Mouse (Mus musculus): ENCODE measurements around the gene Gm37240.
A peak's percentile ranks its signal among the peaks of the same experiment; 100 is the strongest.

The Gm37240 gene

DNA sequence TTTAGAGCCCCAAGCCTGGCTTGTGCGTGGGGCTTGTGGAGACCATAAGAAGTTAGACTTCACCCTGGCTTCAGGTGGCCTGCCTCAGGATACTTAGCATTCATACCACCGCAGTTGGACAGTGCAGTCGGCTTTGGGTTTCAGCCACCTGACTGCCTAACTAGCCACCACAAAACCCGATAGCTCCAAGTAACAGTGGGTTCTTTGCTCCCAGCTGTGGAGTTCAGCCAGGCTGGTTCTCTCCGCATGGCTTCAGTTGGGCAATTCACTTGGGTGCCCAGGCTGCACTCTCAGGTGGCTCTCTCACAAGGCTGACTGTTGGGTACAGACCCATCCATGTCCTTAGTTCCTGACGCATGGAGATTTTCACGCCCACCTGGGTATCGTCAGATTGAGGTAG is 1177.4 kb downstream of the Gm37240 start:
- DNase-seq (ENCODE audit: low spot score in 2 of 2) = no peak

DNA sequence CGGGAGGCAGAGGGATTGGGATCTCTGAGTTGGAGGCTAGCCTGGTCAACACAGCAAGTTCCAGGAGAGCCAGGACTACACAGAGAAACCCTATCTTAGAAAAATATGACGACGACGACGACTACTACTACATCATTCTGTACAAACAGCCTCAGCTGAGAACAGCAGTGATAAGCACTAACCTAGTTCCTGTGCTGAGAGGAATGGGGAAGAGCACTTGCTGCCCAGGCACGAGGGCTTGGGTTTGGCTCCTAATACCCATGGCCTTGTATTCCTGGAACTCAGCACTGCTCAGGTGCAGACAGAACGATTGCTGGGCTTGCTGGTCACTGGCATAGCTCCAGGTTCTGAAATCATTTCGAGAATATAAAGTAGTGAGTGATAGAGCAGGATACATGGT is 1178.2 kb downstream of the Gm37240 start:
- no peak for DNase-seq (ENCODE audit: low spot score in 2 of 2)

- no peak for DNase-seq (ENCODE audit: low spot score in 2 of 2)
These were observed 1178.8 kb downstream of the Gm37240 start for GRCm38 (mm10) chr3:84708469-84708868.

GRCm38 (mm10) chr3:84705224-84705623 is 1182.1 kb downstream of the Gm37240 start:
- DNase-seq (ENCODE audit: low spot score in 2 of 2) = no peak

- no peak for DNase-seq (ENCODE audit: low spot score in 2 of 2)
These were observed 1184.1 kb downstream of the Gm37240 start for GRCm38 (mm10) chr3:84703083-84703810.

DNA sequence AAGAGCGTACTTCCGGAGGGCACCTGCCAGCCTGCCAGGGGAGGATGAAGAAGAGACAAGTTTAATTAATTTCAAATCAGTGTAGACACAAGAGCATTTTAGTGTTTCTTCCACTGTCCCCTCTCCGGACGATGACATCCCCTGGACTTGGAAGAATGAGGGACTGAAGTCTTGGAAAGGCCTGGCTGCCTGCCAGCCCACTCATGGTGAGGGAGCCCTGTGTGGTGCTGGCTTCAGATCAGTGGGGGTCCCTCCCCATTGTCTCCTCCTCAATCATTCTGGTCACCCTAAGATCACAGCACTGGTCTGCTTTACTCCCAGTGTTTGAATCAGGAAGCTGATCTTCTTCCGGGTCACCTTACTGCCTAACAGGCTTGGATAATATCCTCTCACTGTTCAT is 1185.4 kb downstream of the Gm37240 start:
- no peak for DNase-seq (ENCODE audit: low spot score in 2 of 2)

- DNase-seq (ENCODE audit: low spot score in 2 of 2) = no peak
These were observed 1185.8 kb downstream of the Gm37240 start for GRCm38 (mm10) chr3:84701509-84701908.

DNA sequence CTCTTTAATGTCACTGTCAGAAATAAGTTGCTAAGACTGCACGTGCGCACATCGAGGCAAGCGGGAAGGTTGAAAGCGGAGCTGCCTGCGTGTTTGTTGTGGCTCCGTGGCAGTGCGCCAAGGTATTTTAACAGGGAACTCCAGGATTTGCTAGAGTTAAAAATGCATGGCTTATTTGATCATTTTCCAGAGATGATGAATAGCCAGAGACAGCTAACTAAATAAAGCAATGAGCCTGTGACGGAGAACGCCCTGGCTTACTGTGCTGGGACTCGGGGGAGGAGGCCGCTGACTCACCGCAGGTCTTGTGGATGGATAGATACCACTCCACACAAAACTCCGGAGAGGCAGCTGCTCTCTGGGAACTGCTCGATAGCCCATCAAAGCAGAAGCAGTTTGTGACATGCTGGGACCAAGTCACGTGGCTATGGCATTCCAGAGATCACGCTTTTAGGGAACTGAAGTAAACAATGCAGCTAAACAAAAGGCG is 1190.8 kb downstream of the Gm37240 start:
- peak in 1 of 2 experiments; percentile 21 for DNase-seq (ENCODE audit: low spot score in 2 of 2)

- no peak for DNase-seq (ENCODE audit: low spot score in 2 of 2)
These were observed 1191.4 kb downstream of the Gm37240 start for GRCm38 (mm10) chr3:84695867-84696361.

- DNase-seq (ENCODE audit: low spot score in 2 of 2) = no peak
These were observed 1191.9 kb downstream of the Gm37240 start for GRCm38 (mm10) chr3:84695418-84695817.

DNA sequence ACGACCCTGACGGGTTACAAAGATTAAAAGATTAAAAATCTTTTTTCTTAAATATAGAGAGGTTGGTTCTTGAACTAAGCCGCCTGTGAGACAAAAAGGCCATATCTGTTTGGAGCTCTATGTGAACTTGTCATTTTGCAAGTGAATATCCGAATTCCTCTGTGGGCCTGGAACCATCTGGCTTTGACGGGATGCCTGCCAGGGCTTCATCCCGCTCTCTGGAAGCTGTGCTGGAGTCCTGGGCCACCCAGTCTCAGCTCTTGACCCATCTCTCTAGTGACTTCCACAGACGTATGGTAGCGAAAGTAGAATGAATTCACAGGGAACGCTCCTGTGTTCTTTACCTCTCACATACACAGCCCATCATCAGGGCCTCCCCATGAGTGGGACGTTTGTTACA is 1193.4 kb downstream of the Gm37240 start:
- DNase-seq (ENCODE audit: low spot score in 2 of 2) = no peak

GRCm38 (mm10) chr3:84692647-84693199 is 1194.6 kb downstream of the Gm37240 start:
- no peak for DNase-seq (ENCODE audit: low spot score in 2 of 2)

DNA sequence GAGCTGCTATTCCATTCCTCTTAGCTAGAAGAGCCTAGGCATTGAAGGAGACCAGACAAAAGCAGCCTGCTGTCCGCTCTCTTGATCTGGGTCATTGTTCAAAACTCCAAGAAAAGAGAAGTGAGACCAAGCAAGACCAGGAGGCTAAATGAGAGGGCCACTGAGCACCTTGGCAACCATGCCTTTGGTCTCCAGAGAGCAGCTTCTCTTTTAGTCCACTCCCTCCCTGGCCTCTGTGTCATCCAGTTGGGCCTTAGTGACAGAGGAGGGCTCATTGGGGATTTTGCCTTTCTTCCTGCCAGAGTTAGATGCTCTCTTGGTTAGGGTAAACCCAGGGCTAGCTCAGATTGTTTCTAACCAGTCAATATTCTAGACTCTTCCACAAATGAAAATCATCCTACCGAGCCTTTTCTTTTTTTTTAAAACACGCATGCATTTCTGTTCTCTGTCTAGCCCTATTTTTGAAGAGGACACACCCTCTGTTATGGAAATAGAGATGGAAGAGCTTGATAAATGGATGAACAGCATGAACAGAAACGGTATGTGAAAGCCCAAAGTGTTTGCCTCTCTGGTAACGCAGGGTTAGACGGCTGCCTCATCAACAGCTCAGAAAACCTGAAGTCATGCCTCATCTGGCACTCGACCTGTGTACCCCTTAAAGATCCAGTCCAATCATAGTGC is 1197.1 kb downstream of the Gm37240 start:
- no peak for DNase-seq (ENCODE audit: low spot score in 2 of 2)

- DNase-seq (ENCODE audit: low spot score in 2 of 2) = no peak
These were observed 1197.7 kb downstream of the Gm37240 start for GRCm38 (mm10) chr3:84689656-84690055.

DNA sequence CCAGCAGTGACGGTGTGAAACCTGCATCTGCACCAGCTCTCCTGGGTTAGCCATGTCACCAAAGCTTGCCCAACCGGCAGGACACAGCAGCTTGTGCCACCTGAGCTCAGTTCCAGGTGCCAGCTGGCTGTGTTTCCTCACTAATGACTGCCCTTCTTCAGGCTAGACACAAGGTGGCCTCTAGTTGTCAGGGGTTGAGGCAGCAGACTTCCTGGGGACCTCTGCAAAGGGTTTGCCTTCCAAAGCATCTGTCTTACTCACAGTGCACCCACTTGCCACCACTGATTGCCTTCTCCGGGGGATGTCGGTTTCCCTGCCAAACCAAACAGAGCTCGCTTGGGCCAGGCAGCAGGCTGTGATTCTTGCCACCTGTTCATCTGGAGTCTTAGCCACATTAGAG is 1199.1 kb downstream of the Gm37240 start:
- no peak for DNase-seq (ENCODE audit: low spot score in 2 of 2)

- no peak for DNase-seq (ENCODE audit: low spot score in 2 of 2)
These were observed 1199.9 kb downstream of the Gm37240 start for GRCm38 (mm10) chr3:84687488-84687846.

- no peak for DNase-seq (ENCODE audit: low spot score in 2 of 2)
These were observed 1200.4 kb downstream of the Gm37240 start for GRCm38 (mm10) chr3:84686799-84687487.

GRCm38 (mm10) chr3:84686294-84686672 is 1201.0 kb downstream of the Gm37240 start:
- DNase-seq (ENCODE audit: low spot score in 2 of 2) = no peak

DNA sequence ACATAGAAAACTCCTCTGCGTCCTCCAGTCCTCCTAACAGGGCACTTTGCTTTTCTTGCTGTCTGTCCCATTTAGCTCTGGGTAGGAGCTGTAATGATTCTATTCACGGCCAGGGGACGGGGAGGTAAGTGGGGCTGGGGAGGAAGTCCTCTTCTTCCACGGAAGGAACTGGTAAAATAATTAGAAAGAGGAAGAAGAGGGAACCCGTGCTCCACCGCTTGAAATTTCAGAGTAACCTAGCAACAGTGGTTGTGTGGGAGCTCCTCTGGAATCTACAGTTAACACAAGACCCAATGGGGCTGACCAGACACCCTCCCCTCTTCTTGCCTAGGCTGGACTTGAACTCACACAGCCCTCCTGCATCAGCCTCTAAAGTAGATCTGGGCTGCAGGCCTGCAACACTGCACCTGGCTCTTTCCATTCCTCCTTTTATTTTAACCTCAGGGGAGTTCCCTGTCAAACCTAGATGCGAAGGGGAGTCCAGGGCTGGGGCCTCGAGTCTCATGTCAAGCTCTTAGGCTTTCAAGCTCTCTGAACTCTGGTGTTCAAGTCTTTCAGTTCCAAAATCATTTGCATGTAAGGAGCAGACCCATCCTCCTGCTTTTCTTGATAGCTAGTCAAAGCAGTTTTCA is 1201.5 kb downstream of the Gm37240 start:
- no peak for DNase-seq (ENCODE audit: low spot score in 2 of 2)

DNA sequence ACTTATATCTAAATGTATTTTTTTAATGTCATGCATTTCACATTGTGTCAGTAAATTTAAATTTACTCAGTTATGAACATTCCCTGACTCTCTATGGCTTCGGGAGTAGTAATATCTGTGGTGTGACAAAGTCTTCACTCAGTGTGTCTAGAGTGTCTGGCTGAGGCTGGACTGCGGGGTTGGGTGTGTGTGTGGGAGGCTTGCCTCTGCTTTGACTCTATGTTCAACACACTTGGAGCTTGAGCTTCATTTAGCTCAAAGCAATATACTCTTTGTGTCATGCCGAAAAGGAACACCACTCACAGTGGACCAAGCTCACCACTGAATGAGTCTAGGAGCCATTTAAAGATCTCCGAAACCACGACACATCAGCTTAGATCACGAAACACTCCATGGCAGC is 1203.5 kb downstream of the Gm37240 start:
- no peak for DNase-seq (ENCODE audit: low spot score in 2 of 2)

DNA sequence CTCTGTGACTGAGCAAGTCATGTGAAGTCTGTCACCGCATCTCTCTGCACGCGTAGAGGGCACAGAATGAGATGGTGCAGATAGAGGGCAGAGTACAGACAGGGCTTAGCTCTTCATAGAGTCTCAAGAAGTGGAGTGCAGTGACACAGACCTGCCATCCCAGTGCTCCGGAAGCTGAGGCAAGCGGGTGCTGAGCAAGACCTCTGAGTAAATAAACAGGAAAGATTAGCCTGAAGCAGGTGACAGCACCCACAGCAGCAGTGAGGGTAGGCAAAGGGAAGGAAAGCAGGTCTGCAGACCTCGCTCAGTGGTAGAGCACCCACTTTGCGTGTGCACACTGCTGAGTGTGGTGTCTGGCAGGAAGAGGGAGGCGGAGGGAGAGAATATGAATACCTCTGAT is 1205.6 kb downstream of the Gm37240 start:
- DNase-seq (ENCODE audit: low spot score in 2 of 2) = no peak

- DNase-seq (ENCODE audit: low spot score in 2 of 2) = no peak
These were observed 1207.3 kb downstream of the Gm37240 start for GRCm38 (mm10) chr3:84680062-84680461.

Data from frontal cortex, postnatal 14 days (tissue).